Mouse (Mus musculus) NIH3T3 (cell line): ENCODE data around the gene Ids.
"Not testable (repeated sequence)": the region's sequence is repeated elsewhere in the genome, so short reads cannot be mapped to it uniquely, and the experiment has no call there.

Experiments
- DNase-seq: peaks from one replicate; pipeline ENCODE4 v3.0.0-alpha.2; 2012; ENCODE audit warnings: low read depth

Ids gene

DNA sequence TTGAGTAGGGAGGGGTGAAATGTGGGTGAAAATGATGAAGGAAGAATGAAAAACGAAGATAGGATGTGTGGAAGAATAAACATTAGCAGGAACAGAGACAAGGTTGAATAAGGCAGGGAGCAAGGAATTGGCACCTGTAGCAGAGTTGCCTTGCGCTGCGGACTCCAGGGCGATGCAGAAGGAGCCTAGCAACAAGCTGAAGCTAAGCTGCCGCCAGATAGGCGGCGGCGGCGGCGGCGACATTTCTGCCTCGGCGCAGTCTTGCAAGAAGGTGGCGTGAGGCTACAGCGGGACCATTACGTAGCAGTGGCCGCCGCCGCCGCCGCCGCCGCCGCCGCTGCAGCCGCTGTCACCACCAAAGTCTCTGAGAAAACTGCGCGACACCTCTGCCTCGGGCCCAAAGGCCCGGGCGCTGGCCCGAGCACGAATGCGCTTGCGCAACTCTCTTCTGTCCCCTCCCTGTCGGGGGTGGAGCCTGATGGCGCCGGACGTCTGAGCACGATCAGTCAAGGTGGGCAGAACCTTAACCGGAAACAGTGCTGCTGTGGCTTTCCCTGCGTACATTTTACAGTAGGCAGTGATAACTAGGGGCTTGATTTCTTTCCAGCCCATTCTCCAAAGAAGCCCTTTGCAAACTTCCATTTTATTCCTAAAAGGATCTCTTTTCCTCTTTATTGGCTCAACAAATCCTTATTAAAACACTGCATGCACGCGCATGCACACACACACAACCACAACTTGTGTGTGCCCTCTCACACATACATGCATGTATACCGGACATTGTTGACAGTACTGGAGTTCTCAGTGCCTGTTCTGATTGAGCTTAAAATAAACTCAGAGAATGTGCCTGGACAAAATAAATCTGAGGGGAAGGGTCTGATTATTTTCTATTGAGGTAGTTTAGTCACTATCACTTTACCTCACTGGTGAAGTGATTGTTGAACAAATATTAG lies at the start of gene Ids:
Gene Ids, minus strand, starts transcription at position 424 of the 953 bp plus-strand sequence.
- DNase-seq: peak; percentile 87

GRCm38 (mm10) chrX:70392636-70393035 lies 27.8 kb upstream of the Ids start:
- DNase-seq: not testable (repeated sequence)

DNA sequence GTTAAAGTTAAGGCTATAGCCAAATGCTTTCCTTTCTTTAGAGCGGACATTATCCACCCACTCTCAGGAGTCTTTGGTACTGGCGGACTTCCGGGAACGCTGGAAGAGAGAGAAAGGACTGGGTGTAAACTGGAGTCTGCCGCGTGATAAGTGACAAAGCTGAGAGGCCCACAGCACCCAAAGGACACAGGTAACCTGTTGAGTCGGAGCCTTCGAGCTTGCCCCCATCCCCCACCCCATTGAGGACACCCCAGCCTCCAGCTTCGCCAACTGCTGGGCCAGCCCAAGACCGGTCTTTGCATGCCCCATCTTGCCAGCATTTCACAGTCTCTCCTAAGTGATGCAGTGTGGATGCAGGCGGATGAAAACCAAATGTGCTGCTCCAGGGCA lies 21.1 kb upstream of the Ids start:
- DNase-seq: no peak

DNA sequence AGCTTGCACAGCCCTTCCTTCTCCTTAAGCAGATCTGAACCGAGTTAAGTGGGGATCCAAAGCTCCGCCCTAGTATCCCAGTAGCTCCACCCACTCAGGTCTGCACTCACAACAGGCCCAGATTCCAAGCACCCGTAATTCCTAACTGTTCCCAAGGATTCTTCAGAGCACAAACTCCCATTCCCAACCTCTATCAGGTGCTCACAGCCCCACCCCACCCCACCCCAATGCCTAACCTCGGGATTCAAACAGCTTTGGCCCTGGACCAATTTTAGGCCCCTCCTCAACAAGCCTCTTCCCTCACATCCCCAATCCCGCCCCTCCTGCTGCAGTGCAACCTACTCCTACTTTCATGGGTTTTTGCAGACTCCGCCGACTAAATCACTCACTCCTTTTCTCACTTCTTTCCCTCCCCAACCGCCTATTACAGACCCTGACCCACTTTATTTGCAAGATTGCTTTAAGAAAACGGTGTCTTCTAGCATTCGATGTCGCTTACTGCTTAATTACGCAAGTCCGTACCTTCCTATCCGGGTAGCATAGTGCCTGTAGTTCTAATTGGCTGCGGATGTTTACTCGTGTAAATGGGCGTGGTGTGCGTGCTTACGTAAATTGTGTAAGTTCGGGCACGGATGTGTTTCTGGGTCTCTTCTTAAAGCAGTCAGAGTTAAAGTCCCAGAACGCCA lies 20.5 kb upstream of the Ids start, which contains the start of gene 1110012L19Rik:
Gene 1110012L19Rik, plus strand, starts transcription at position 602 of the 686 bp plus-strand sequence.
- DNase-seq: peak; percentile 87

DNA sequence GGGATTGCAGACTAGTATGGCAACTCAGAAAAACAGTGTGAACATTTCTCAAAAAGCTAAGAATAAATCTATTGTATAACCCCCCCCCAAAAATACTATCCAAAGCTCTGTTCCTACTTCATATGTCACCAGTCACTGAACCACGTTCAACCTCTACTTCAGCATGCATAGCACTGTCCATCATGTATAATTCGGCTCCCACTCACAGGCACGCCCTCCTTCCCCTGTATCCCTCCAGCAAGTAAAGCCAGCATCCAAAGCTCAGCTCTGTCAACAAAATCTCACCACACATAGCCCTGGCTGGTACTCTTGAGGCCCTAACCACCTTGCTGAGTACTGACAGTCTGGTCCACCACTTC lies 20.0 kb upstream of the Ids start:
- no peak for DNase-seq

DNA sequence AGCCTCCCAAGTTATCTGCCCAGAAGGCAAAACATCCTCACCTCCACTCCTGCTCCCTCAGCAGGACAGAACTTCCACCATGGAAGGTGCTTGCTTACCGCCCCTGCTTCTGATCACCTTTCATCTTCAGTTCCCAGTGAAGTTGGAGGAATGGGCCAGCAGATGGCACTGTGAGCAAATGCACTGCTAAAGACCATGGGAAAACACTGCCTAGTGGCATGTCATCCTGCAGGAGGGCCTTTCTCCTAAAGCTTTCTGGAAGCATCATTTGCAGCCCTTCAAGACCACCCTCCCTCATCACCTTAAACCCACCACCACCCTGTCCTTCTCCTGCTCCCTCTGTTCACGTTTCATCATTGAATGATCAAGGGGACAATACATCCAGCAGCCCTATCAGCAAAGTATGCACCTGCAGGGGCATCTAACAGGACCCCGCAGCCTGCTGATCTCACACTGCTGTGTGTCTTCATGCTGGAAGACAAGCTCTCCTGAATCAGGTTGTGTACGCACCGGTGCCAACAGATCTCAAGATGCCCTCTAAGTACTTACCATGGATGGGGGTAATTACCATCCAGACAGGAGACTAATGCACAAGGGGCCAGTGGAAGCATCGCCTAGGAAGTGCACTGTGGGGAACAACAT lies 9.7 kb upstream of the Ids start:
- not testable (repeated sequence) for DNase-seq

DNA sequence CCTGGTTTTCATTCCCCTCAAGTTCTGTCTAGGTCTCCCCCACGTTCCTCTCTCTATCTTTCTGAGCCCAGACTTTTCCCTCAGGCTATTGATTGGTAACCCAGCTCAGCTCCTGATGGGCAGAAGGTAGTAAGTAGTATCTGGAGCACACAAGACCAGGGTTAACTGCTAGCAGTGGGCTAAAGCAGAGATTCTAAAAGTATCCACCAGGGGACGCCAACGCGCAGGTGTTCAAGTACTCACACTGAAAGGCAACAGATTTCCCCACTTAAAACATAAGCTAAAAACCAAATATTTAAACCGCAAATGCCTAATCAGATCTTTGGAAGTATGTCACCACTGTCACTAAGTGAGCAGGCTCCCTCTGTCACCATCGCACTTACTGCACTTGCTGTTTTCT lies 4.9 kb upstream of the Ids start:
- not testable (repeated sequence) for DNase-seq

GRCm38 (mm10) chrX:70364202-70364601 lies 682 bp downstream of the Ids start:
- peak; percentile 2 for DNase-seq

DNA sequence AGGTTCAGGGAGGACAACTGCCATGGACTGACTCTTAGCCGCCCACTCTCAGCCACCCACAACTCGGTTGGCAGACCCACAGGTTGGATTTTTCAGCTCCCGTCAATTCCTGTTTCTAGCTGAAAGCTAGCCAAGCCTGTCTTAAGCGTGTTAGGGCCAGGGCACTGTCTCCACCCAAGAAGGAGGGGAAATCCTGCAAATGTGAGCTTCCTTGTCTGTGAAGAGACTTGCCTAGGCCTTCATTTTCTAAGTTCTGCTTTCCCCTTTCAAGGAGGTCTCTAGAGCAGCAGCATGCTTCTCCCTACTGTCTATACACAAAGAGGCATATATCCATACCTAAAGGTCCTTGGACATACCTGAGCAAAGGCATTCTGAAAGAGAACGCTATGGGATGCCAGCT lies 1.4 kb downstream of the Ids start:
- DNase-seq: no peak

- DNase-seq: no peak
Measured at GRCm38 (mm10) chrX:70362985-70363384, 1.9 kb downstream of the Ids start.

DNA sequence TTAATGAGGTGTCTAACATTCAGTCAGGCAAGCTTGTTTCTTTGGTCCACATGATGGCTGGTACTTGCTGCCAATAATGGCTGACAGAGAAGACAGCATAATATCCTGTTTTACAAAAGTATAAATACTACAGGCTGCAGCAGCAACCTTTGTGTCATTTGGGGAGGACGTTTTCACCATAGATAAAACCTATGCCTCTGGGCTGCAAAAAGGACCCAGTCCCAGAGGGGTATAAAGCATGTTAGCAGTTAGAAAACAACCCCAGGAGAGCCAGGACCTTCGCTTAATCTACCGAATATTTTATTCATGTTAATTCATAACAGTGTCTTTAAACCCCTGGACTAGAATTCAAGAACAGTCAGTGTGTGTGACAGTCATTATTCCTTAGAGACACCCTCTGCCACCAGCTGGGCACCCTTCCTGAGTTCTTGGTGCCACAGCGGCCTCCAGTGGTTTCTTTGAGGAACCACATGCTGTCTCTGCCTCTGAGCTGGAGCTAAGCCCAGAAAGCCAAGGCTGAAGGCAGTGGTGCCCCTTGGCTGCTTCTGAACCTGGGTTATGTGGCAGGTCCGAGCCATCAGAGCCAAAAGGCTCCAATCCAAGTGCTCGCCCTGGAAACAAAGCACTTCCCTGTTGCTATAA lies 34.6 kb downstream of the Ids start:
- peak; percentile 54 for DNase-seq

GRCm38 (mm10) chrX:70328530-70329143 lies 36.2 kb downstream of the Ids start:
- DNase-seq: no peak

- DNase-seq: no peak
Measured at GRCm38 (mm10) chrX:70327656-70328055, 37.2 kb downstream of the Ids start.

GRCm38 (mm10) chrX:70319254-70319653 lies 45.6 kb downstream of the Ids start:
- DNase-seq: no peak

DNA sequence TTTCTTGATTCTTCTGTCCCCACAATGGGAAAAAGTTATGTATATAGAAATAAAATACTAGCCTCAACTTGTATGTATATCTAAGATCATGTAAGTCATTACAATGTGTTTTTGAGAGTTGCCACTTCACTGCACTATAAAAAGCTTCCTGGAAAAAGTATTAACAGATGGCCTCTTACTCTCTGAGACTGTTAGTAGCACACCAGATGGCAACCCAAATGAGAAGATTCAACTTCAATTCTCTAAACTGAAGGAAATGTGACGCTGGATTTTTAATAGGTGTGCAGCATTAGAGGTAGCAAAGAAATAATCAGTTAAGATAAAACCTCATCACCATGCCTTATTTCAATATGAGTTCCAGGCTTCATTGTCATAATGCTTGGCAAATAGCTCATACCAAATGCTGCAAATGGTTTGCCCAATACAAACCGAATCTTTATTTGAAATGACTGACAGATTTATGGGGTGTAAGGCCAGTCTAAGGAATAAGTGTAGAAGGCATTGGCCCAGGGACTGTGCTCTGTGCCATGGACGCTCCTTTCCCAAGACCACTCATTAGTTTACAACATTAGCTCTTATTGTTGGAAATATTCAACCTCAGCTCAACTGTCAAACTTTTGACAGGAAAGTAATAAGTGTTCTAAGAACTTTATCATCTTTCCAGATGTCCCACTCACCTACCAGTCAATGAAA lies 49.8 kb downstream of the Ids start:
- no peak for DNase-seq
